Mouse (Mus musculus) gonadal fat pad, adult 2 months (tissue): Measurements from ENCODE around the gene Emilin1. TPM values are rescaled to one million over a fixed set of nuclear protein-coding genes. Genes with fewer than 3 reads are reported as not detected.

Experiments used
- DNase-seq: peaks from one replicate; pipeline ENCODE4 v3.0.0-alpha.2; 2012; ENCODE audit warnings: low read depth
- polyA plus RNA-seq: library from polyadenylated mRNA; depleted of rRNA; stranded (reverse); fragments of >200 nt; gene quantifications from 2 replicates; pipeline ENCODE4 v1.2.3, GENCODE M21; 2012; rRNA removed

Emilin1 gene
- polyA plus RNA-seq, 1 experiment: 39.9 TPM

- DNase-seq: no peak
These were observed 46.8 kb downstream of the Emilin1 start, which contains the start of gene Preb for GRCm38 (mm10) chr5:30959966-30960501. Gene Preb (minus strand): TSS chr5:30960361.

GRCm38 (mm10) chr5:30960814-30961213 is 47.6 kb downstream of the Emilin1 start:
- no peak for DNase-seq

- DNase-seq: no peak
These were observed 48.6 kb downstream of the Emilin1 start for GRCm38 (mm10) chr5:30961545-30962505.

- DNase-seq: no peak
These were observed 50.7 kb downstream of the Emilin1 start for GRCm38 (mm10) chr5:30963916-30964315.

GRCm38 (mm10) chr5:30966189-30966588 is 53.0 kb downstream of the Emilin1 start:
- DNase-seq: no peak

- no peak for DNase-seq
These were observed 55.2 kb downstream of the Emilin1 start, which contains the start of gene Tcf23 for GRCm38 (mm10) chr5:30968416-30968815. Gene Tcf23 (plus strand): TSS chr5:30968662.

GRCm38 (mm10) chr5:30969440-30969839 is 56.2 kb downstream of the Emilin1 start:
- no peak for DNase-seq

Other genes starting within 250 kb of the Emilin1 start
- 6.7 and 7.5 TPM in 2 replicates for gene Cenpa, start 246.6 kb upstream of the Emilin1 start, polyA plus RNA-seq
- gene Dpysl5, start 201.8 kb upstream of the Emilin1 start, polyA plus RNA-seq: 0.30 and 0.69 TPM in 2 replicates
- gene Mapre3, start 98.8 kb upstream of the Emilin1 start, polyA plus RNA-seq: 31.4 and 36.3 TPM in 2 replicates
- 82.4 and 97.4 TPM in 2 replicates for gene Tmem214, start 45.4 kb upstream of the Emilin1 start, polyA plus RNA-seq
- 20.0 and 22.9 TPM in 2 replicates for gene Agbl5, start 24.7 kb upstream of the Emilin1 start, polyA plus RNA-seq
- 478 and 493 TPM in 2 replicates for gene Ost4, start 5.6 kb upstream of the Emilin1 start, polyA plus RNA-seq
- gene Khk, start 8.0 kb downstream of the Emilin1 start, polyA plus RNA-seq: 63.6 and 77.3 TPM in 2 replicates
- gene Cgref1, start 32.2 kb downstream of the Emilin1 start, polyA plus RNA-seq: 3.1 and 3.5 TPM in 2 replicates
- gene Preb, start 47.0 kb downstream of the Emilin1 start, polyA plus RNA-seq: 335 and 336 TPM in 2 replicates
- 3.1 and 3.8 TPM in 2 replicates for gene Tcf23, start 55.3 kb downstream of the Emilin1 start, polyA plus RNA-seq
- gene Atraid, start 134.9 kb downstream of the Emilin1 start, polyA plus RNA-seq: 229 and 242 TPM in 2 replicates
- gene Slc5a6, start 135.5 kb downstream of the Emilin1 start, polyA plus RNA-seq: 32.8 and 34.2 TPM in 2 replicates
- 216 and 228 TPM in 2 replicates for gene Cad, start 141.4 kb downstream of the Emilin1 start, polyA plus RNA-seq
- gene Dnajc5g, start 192.9 kb downstream of the Emilin1 start, polyA plus RNA-seq: 0.32 and 0.46 TPM in 2 replicates
- 5.7 and 11.3 TPM in 2 replicates for gene Slc30a3, start 194.8 kb downstream of the Emilin1 start, polyA plus RNA-seq
- 0.42 TPM in 1 of 2 replicates, not detected in the other for gene Trim54, start 203.3 kb downstream of the Emilin1 start, polyA plus RNA-seq
- gene Ucn, start 225.4 kb downstream of the Emilin1 start, polyA plus RNA-seq: not detected in 2 replicates
- 94.2 and 136 TPM in 2 replicates for gene Mpv17, start 240.8 kb downstream of the Emilin1 start, polyA plus RNA-seq